Mouse (Mus musculus): ENCODE results near the gene Wsb1. TPM values are rescaled to one million over a fixed set of nuclear protein-coding genes. Genes with fewer than 3 reads are reported as not detected.

Gene Wsb1
- polyA plus RNA-seq, 1 experiment from 2014 or later = 265 TPM

GRCm38 (mm10) chr11:79209882-79210471, 44.5 kb downstream of the Wsb1 start:
- DNase-seq (ENCODE audit: low spot score) = no peak
- no peak overlapping the region for H3K4me2 ChIP-seq (ENCODE audit: low read length)
- TF ChIP-seq CTCF (IDR thresholded peaks at IDR 0.05; ENCODE audit: low read depth) = no peak
- 81% methylated on average over 5 of the region's 5 CpGs for WGBS
- no peaks in the 10 kb centered on the region for H3K27me3 ChIP-seq (ENCODE audit: insufficient read depth, low read length)
- H3K9ac ChIP-seq (ENCODE audit: low read depth, low read length) = no peak overlapping the region
- H3K36me3 ChIP-seq (ENCODE audit: insufficient read depth, low read length) = no peaks in the 10 kb centered on the region
- H3K9me3 ChIP-seq (replicated peaks; ENCODE audit: low read length) = no peaks in the 10 kb centered on the region
- ATAC-seq (replicated peaks; ENCODE audit: low FRiP score, low read depth) = no peak
- H3K4me1 ChIP-seq (replicated peaks; ENCODE audit: insufficient read depth, low read length) = no peaks in the 10 kb centered on the region
- H3K4me3 ChIP-seq (replicated peaks; ENCODE audit: low read depth, low read length) = no peak overlapping the region
- no peak overlapping the region for H3K27ac ChIP-seq

- DNase-seq (ENCODE audit: low spot score) = no peak
- 27% methylated on average over 5 of the region's 5 CpGs for WGBS
- Histone ChIP-seq H3K27me3 (ENCODE audit: insufficient read depth, low read length) (no peaks in the 10 kb centered on the region), H3K9ac (ENCODE audit: low read depth, low read length) (no peak overlapping the region), H3K4me1 (replicated peaks; ENCODE audit: insufficient read depth, low read length) (no peaks in the 10 kb centered on the region), H3K36me3 (ENCODE audit: insufficient read depth, low read length) (no peaks in the 10 kb centered on the region), H3K27ac (no peak overlapping the region), H3K4me2 (ENCODE audit: low read length) (no peak overlapping the region), H3K9me3 (replicated peaks; ENCODE audit: low read length) (no peaks in the 10 kb centered on the region), H3K4me3 (replicated peaks; ENCODE audit: low read depth, low read length) (no peak overlapping the region)
- TF ChIP-seq CTCF (IDR thresholded peaks at IDR 0.05; ENCODE audit: low read depth) = no peak
- no peak for ATAC-seq (replicated peaks; ENCODE audit: low FRiP score, low read depth)
Observed at GRCm38 (mm10) chr11:79209113-79209512, 45.4 kb downstream of the Wsb1 start.

- Histone ChIP-seq H3K4me2 (ENCODE audit: low read length) (no peak overlapping the region), H3K36me3 (ENCODE audit: insufficient read depth, low read length) (no peaks in the 10 kb centered on the region), H3K4me3 (replicated peaks; ENCODE audit: low read depth, low read length) (no peak overlapping the region), H3K9ac (ENCODE audit: low read depth, low read length) (no peak overlapping the region), H3K4me1 (replicated peaks; ENCODE audit: insufficient read depth, low read length) (no peaks in the 10 kb centered on the region), H3K27me3 (ENCODE audit: insufficient read depth, low read length) (no peaks in the 10 kb centered on the region), H3K9me3 (replicated peaks; ENCODE audit: low read length) (no peaks in the 10 kb centered on the region), H3K27ac (no peak overlapping the region)
- DNase-seq (ENCODE audit: low spot score) (no peak), ATAC-seq (replicated peaks; ENCODE audit: low FRiP score, low read depth) (no peak)
- no peak for TF ChIP-seq CTCF (IDR thresholded peaks at IDR 0.05; ENCODE audit: low read depth)
- WGBS = 77% methylated on average over 4 of the region's 4 CpGs
Observed at GRCm38 (mm10) chr11:79208462-79208861, 46.0 kb downstream of the Wsb1 start.

- TF ChIP-seq CTCF (IDR thresholded peaks at IDR 0.05; ENCODE audit: low read depth) = no peak
- H3K4me1 ChIP-seq (replicated peaks; ENCODE audit: insufficient read depth, low read length) = no peaks in the 10 kb centered on the region
- no peak overlapping the region for H3K9ac ChIP-seq (ENCODE audit: low read depth, low read length)
- no peaks in the 10 kb centered on the region for H3K36me3 ChIP-seq (ENCODE audit: insufficient read depth, low read length)
- no peak for ATAC-seq (replicated peaks; ENCODE audit: low FRiP score, low read depth)
- no peak for DNase-seq (ENCODE audit: low spot score)
- H3K9me3 ChIP-seq (replicated peaks; ENCODE audit: low read length) = no peaks in the 10 kb centered on the region
- H3K27ac ChIP-seq = no peak overlapping the region
- H3K27me3 ChIP-seq (ENCODE audit: insufficient read depth, low read length) = no peaks in the 10 kb centered on the region
- H3K4me3 ChIP-seq (replicated peaks; ENCODE audit: low read depth, low read length) = no peak overlapping the region
- no peak overlapping the region for H3K4me2 ChIP-seq (ENCODE audit: low read length)
- WGBS = 85% methylated on average over 10 of the region's 10 CpGs
Observed at GRCm38 (mm10) chr11:79207691-79208090, 46.8 kb downstream of the Wsb1 start.

GRCm38 (mm10) chr11:79204444-79204843, 50.0 kb downstream of the Wsb1 start:
- DNase-seq (ENCODE audit: low spot score) = no peak

GRCm38 (mm10) chr11:79200502-79200901, 54.0 kb downstream of the Wsb1 start:
- no peaks in the 10 kb centered on the region for H3K27me3 ChIP-seq (ENCODE audit: insufficient read depth, low read length)
- WGBS = 19% methylated on average over 7 of the region's 7 CpGs
- H3K9me3 ChIP-seq (replicated peaks; ENCODE audit: low read length) = no peaks in the 10 kb centered on the region
- H3K4me1 ChIP-seq (replicated peaks; ENCODE audit: insufficient read depth, low read length) = 0 out of 2 replicates have a peak, but pooled peaks cover 5% of the 10 kb centered on the region
- peak; percentile 33 for DNase-seq (ENCODE audit: low spot score)
- no peak overlapping the region for H3K9ac ChIP-seq (ENCODE audit: low read depth, low read length)
- no peak overlapping the region for H3K4me2 ChIP-seq (ENCODE audit: low read length)
- no peak for TF ChIP-seq CTCF (IDR thresholded peaks at IDR 0.05; ENCODE audit: low read depth)
- no peak overlapping the region for H3K27ac ChIP-seq
- 0 out of 2 replicates have a peak, but pooled peaks have one; percentile 17 for ATAC-seq (replicated peaks; ENCODE audit: low FRiP score, low read depth)
- H3K4me3 ChIP-seq (replicated peaks; ENCODE audit: low read depth, low read length) = no peak overlapping the region
- no peaks in the 10 kb centered on the region for H3K36me3 ChIP-seq (ENCODE audit: insufficient read depth, low read length)

More at GRCm38 (mm10) chr11:79204444-79204843, 50.0 kb downstream of the Wsb1 start:
- 69% methylated on average over 3 of the region's 3 CpGs for WGBS
- Histone ChIP-seq H3K9me3 (replicated peaks; ENCODE audit: low read length) (no peaks in the 10 kb centered on the region), H3K36me3 (ENCODE audit: insufficient read depth, low read length) (no peaks in the 10 kb centered on the region), H3K4me3 (replicated peaks; ENCODE audit: low read depth, low read length) (no peak overlapping the region), H3K4me1 (replicated peaks; ENCODE audit: insufficient read depth, low read length) (no peaks in the 10 kb centered on the region), H3K27me3 (ENCODE audit: insufficient read depth, low read length) (no peaks in the 10 kb centered on the region), H3K9ac (ENCODE audit: low read depth, low read length) (no peak overlapping the region), H3K27ac (no peak overlapping the region), H3K4me2 (ENCODE audit: low read length) (no peak overlapping the region)
- no peak for ATAC-seq (replicated peaks; ENCODE audit: low FRiP score, low read depth)
- no peak for TF ChIP-seq CTCF (IDR thresholded peaks at IDR 0.05; ENCODE audit: low read depth)

- Histone ChIP-seq H3K4me2 (ENCODE audit: low read length) (no peak overlapping the region), H3K9me3 (replicated peaks; ENCODE audit: low read length) (no peaks in the 10 kb centered on the region), H3K4me3 (replicated peaks; ENCODE audit: low read depth, low read length) (no peak overlapping the region), H3K27ac (no peak overlapping the region), H3K9ac (ENCODE audit: low read depth, low read length) (no peak overlapping the region), H3K4me1 (replicated peaks; ENCODE audit: insufficient read depth, low read length) (0 out of 2 replicates have a peak, but pooled peaks cover 5% of the 10 kb centered on the region), H3K27me3 (ENCODE audit: insufficient read depth, low read length) (no peaks in the 10 kb centered on the region), H3K36me3 (ENCODE audit: insufficient read depth, low read length) (no peaks in the 10 kb centered on the region)
- WGBS = 87% methylated on average over 4 of the region's 4 CpGs
- ATAC-seq (replicated peaks; ENCODE audit: low FRiP score, low read depth) (no peak), DNase-seq (ENCODE audit: low spot score) (no peak)
- TF ChIP-seq CTCF (IDR thresholded peaks at IDR 0.05; ENCODE audit: low read depth) = no peak
Observed at GRCm38 (mm10) chr11:79198562-79198961, 55.9 kb downstream of the Wsb1 start.

Measured in kidney, postnatal 0 days (tissue).